Mouse (Mus musculus): Measurements from ENCODE around the gene Dnaja3.

The Dnaja3 gene

DNA sequence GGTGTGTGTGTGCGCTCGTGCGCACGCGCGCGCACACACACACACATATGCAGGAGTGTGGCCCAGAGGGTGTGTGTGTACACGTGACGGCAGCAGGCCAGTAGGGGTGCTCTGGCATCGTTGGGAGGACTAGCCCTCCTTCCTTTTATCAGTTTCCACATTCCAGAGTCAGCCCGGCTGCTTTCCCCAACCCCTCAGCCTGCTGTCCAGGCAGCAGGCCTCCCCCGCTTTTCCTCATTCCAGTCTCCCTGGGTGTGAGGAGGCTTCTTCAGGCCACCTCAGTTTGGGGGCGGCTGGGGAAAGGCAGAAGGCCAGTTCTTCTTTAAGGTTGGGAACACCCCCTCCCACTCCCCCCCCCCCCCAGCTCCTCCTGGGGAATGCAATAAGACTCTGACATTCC is 2.4 kb downstream of the Dnaja3 start:
- DNase-seq (ENCODE audit: inconsistent ontology term), result peak; percentile 90

DNA sequence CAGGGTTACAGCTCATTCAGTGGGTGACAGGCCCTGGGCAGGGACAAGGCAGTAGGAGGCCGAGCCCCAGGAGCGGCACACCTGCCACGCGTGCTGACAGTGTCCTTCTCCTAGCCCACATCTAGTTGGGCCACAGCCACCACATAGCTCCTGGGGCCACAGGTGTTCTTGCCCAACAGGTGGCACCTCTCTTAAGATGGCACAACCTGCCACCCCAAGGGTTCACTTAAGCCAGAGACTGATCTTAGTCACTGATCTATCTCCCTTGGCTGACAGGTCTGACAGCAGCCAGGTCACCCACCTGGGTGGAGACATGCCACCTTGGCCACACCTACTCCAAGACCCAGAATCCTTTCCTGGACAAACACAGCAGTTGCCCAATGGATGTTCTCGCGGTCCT is 3.1 kb downstream of the Dnaja3 start:
- no peak for DNase-seq (ENCODE audit: inconsistent ontology term)

DNA sequence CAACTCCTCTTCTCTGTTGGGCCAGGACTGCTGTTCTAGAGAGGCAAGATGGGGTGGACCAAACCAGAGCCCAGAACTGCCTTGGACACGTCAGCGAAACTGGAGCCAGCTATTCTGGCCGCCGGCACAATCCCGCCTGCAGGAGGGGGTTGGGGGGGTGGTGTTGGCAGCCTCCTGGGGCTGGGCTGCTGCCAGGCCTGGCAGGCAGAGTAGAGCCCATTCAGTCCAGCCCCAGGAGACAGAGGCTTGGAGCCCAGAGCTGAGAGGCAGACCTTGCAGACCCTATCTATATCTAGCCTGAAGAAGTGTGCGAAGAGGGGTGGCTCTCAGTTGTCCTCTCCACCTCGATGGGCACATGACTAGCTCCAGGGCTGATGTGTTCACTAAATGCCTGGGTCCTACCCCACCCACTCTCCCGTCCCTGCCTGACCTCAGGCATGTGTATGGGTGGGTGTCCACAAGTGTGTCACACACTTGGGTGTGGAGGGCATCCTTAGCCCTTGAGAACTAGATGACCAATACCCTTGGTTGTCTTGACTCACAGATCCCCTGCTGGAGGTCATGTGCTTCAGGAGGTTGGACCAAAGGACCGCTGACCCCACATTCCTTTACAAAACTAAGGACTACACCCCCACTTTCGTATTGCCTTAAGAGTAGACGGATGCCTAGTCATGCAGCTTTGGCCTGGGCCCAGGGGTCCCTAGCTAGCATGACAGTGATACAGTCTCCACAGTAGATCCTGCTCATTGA is 4.1 kb downstream of the Dnaja3 start:
- DNase-seq (ENCODE audit: inconsistent ontology term), result peak; percentile 96

DNA sequence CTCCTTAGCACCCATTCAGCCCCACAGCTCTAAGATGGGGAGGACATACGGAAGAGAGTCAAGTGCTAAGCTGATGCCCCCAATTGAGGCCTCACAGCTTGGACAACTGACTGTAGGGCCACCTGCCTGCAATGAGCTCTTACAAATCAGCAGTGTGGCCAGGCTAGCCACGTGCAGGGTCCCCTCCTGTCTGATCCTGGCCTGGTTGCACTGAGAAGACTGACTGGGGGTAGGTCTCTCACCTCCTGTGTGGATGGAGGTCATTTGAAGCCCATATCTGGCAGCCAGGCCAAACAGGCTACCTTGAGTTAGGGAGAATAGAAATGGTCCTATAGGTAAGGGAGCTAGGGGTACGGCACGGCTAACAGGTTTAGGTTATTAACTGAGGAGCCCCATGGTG is 6.1 kb downstream of the Dnaja3 start:
- DNase-seq (ENCODE audit: inconsistent ontology term), result no peak

DNA sequence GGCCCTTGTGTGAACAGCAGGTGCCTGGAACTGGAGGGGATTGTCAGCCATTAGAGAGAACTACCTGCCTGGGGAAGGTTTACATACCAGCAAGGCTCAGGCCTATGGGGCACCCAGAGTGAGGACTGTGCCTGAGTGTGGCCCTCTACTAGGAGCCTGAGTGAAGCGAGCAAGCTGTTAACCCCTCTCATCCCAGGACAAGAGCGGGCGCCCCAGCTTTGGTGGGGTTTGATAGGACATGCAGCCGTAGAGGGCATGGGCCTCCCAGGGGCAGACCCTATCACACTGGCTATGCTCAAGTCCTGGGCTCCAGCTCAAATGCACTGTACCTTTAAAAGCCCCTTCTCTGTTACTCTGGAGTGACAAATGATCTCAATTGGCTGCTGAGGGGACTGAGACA is 7.0 kb downstream of the Dnaja3 start:
- DNase-seq (ENCODE audit: inconsistent ontology term), result no peak

DNA sequence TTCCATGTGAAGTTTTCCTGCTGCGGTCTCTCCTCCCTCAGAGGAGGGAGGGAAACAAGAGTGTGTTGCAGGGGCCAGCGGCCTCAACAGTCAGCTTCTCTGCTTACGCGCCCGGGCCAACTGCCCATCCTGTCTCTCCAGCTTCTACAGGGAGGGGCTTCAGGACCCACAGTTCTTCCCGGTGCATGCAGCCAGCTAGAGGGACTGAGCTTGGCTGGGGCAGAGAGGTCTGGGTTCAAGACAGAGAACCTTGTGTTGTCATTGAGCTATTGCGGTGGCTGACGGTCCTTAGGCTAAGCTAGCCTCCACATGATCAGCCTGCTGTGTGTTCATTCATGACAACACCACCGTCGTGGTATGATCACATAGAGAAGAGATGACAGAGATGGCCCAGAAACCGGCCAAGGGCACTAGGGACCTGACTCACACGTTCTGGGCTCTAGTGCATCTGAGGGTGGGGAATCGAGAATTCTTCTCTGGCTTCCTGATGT is 7.9 kb downstream of the Dnaja3 start:
- peak; percentile 84 for DNase-seq (ENCODE audit: inconsistent ontology term)

DNA sequence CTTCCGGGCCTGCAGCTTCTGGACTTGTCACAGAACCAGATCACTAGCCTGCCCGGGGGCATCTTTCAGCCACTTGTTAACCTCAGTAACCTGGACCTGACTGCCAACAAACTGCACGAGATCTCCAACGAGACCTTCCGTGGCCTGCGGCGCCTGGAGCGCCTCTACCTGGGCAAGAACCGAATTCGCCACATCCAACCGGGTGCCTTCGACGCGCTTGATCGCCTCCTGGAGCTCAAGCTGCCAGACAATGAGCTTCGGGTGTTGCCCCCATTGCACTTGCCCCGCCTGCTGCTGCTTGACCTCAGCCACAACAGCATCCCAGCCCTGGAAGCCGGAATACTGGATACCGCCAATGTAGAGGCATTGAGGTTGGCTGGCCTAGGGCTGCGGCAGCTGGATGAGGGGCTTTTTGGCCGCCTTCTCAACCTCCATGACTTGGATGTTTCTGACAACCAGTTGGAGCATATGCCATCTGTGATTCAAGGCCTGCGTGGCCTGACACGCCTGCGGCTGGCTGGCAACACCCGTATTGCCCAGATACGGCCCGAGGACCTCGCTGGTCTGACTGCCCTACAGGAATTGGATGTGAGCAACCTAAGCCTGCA is 8.7 kb downstream of the Dnaja3 start:
- no peak for DNase-seq (ENCODE audit: inconsistent ontology term)

DNA sequence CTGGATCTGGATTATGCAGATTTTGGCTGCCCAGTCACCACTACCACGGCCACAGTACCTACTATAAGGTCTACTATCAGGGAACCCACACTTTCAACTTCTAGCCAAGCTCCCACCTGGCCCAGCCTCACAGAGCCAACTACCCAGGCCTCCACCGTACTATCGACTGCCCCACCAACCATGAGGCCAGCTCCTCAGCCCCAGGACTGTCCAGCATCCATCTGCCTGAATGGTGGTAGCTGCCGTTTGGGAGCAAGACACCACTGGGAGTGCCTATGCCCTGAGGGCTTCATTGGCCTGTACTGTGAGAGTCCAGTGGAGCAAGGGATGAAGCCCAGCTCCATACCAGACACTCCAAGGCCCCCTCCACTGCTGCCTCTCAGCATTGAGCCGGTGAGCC is 9.4 kb downstream of the Dnaja3 start:
- no peak for DNase-seq (ENCODE audit: inconsistent ontology term)

DNA sequence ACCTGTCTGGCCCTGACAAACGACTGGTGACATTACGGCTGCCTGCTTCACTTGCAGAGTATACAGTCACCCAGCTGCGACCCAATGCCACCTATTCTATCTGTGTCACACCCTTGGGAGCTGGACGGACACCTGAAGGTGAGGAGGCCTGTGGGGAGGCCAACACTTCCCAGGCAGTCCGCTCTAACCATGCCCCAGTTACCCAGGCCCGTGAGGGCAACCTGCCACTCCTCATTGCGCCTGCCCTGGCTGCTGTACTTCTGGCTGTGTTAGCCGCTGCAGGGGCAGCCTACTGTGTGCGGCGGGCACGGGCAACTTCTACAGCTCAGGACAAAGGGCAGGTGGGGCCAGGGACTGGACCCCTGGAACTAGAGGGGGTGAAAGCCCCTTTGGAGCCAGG is 9.9 kb downstream of the Dnaja3 start:
- DNase-seq (ENCODE audit: inconsistent ontology term), result no peak

DNA sequence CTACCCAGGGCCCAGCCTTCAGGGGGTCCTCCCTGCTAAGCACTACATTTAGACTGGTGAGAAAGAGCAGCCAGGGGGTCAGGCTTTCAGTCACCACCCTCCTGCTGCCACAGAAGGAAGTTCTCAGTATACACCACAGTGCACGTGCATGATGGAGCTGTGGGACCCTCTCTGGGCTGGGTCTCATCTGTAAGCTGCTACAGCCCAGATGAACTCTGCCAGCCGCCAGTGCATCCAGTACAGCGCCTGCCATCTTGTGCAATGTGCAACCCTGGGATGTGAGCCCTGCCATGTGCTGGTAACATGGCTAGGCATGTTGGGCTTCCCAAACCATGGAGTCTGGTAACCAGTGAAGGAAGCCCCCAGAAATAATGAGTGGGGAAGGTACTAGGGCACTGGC is 10.4 kb downstream of the Dnaja3 start:
- no peak for DNase-seq (ENCODE audit: inconsistent ontology term)

DNA sequence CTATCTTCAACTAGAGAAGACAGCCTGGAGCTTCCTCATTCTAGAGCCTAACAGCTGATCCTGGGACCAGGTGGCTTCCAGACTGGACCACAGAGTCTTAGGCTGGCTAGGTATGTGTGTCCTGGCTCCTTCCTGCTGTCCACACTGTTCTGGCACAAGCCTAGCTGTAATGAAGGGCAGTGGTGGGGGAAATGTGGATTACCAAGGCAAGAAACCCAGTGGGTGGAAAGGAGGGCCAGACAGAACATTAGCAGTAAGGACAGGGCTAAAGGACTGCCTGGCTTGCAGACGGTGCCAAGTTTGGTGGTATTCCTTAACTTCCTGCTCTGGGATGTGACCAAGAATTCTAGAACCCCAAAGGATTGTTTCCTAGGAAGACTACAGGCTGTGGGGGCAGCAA is 11.3 kb downstream of the Dnaja3 start:
- DNase-seq (ENCODE audit: inconsistent ontology term), result peak; percentile 4

DNA sequence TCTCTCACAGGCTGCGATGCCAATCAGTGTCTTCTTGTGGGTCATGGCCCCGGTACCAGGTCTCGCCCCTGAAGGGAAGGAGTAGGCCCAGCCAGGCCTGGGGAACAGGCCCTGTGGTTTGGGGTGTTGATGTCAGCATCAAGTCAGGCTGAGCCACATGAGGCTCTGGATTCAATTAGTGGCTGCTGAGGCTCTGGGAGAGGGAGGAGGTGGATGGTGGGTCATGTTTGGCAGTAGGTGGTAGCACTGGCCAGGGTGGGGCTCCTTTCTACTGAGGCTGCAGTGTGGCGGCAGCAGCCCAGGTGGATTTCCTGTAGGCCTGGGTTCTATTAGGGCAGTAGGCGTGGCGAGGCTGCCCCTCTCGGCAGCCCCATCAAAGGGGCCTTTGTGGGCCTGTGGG is 11.8 kb downstream of the Dnaja3 start:
- peak; percentile 32 for DNase-seq (ENCODE audit: inconsistent ontology term)

DNA sequence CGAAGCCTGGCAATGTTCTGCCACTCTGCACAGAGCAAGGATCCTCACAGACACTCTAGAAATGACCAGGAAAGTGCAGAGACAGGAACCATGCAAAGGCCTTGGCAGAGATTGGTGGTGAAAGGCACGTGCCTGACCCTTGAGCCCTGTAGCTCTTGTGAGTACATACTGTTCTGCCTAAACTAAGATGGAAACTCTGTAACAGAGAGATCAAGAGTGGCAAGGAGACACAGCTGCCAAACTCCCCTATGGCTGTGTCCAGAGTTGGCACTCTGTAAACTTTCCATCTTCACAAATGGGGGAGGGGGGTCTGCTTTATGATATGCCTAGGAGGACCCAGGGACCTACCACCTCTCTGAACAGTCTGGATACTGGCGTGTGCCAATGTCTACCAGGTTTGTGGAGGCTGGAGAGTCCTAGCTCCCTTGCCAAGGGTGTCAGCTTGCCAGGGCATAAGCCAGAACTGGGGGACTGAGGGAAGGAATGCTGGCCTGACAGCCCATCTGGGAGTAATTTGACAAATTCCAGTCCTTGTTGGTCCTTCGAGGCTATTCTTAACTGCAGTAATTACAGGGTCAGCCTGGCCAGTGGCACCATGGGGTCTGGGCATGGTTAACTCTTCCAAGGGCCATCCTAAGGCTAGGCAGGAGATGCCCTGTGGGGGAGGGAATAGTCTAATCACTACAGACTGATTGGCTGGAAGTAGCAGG is 13.1 kb downstream of the Dnaja3 start:
- DNase-seq (ENCODE audit: inconsistent ontology term), result peak; percentile 85

DNA sequence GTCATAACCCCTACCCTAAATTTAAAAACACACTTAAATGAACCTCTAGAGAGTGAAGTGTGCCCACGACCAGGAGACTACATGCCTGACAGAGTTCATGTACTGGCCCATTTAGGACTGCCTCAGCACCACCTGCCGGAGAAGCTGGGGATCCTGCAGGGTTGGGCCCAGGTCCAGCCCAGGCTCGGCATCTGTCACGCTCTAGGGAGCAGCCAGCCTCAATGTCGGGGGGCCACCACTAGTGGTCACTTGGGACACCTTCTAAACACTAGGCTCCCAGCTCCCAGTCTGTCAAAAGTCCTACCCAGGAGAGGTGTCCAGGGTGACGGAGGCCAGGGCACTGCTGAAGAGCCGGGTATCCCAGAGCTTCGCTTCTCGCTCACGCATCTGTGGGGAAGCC is 14.9 kb downstream of the Dnaja3 start:
- DNase-seq (ENCODE audit: inconsistent ontology term), result peak; percentile 46

DNA sequence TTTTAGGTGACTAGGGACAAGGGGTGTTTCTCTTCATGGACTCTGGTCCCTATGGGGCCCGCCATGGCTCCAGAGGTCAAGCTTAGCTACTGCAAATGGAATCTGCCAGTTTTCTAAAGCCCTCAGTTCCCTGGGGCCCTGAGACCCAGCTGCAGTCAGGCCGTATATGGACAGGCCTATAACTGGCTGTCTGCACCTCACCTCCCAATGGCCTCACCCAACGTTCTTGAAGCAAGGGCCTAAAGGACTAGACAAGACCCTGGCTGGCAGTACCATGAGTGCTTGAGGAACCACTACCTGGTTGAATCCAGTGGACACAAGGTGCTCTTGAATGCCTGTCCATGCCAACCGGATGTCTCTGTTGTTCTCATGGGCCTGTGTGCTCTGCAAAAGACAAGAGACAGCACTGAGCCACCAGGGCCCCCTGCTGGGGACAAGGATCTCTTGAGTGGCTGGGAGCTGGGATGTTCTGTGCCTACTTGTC is 15.5 kb downstream of the Dnaja3 start:
- peak; percentile 33 for DNase-seq (ENCODE audit: inconsistent ontology term)

DNA sequence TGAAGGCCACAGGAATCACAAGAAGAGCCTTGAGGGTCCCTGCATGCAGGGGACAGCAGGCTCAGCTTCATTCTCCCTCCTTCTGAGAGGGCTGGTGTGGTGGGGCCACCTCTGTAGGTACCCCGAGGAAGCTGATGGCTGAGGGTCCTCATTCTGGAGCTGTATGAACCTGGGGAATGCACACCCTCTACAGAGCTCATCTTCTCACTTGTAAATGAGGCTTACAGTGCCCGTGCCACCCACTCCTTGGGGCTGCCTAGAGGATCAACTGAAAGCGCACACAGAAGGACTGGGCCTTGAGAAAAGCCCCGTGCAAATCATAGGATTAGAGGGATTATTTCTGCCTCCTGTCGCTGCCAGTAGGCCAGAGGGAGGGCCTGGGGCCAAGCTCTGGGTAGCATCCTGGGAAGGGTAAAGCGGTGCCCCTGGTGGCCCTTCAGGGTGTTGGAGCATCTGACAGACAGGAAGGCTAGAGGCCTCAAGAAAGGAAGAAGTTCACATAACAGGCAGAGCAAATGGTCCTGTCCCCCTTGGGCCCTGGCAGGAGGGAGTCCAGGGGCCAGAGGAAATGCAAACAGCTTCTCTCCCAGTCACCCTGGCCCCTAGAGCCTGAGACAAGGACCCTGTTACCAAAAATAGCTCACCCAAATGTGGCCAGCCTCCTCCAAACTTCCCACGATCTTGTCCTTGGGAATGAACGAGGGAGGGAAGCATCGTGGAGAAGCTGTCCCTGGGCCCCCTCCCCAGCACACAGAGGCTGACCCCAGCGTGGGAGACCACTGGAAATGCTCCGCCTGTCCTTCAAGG is 16.2 kb downstream of the Dnaja3 start:
- DNase-seq (ENCODE audit: inconsistent ontology term), result peak; percentile 48

DNA sequence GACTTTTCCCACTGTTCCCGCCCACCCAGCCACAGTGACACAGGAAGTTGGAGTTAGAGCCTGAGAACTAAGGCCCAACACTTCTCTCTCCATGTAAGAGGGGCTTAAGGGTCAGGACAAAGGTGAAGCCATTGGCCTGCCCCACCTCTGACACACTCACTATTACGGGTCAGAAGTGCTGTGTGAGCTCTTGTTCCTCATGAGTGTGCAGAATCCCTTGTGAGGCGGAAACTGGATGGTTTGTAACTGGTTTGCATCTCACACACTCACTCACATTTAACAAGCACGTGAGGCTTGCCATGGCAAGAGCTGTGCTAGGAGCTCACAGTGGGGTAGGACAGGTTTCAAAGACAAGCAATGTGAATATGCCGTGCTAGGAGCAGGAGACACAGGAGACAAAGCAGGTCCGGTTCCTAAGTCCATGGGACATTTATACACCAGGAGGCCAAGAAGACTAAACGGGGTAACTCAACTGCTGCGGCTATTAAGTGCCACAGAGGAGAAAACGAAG is 16.8 kb downstream of the Dnaja3 start:
- no peak for DNase-seq (ENCODE audit: inconsistent ontology term)

DNA sequence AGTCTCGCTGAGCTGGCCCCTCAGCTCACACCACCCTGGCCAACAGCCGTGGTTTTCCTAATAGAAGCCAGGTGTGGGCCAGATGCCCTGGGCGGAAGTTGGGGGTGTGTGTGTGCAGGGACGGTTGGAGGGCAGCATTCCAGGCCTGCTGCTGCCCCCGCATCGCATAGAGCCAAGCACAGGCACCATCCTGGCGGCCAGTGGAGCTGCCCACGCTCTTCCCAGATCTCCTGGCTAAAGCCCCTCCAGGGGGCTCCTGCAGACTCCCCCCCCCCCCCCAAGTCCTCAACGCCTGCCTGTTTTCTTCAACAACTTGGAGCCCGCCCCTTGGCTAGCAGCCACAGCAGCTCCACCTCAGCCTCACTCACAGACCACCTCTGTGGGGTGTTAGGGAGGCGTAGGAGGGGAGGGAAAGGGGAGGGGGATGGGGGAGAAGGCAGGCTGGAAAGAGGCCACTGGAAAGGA is 19.0 kb downstream of the Dnaja3 start:
- DNase-seq (ENCODE audit: inconsistent ontology term), result peak; percentile 79

DNA sequence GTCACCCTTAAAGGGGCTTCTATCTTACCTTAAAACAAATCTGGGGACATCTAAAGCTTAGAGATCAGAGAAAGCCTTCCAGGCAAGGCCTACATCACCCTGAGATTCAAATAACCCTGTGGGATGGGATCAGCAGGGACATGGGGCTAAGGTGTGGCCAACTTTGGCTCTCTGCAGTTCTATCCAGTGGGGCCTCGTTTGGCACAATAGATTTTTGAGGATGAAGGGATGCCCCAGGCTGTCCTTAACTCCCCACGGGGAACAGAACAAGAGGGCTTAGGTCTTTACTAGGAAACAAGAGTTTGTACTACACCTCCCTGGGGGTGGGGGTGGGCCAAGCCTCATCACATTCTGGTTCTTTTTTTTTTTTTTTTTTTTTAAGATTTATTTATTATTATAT is 19.5 kb downstream of the Dnaja3 start:
- no peak for DNase-seq (ENCODE audit: inconsistent ontology term)

DNA sequence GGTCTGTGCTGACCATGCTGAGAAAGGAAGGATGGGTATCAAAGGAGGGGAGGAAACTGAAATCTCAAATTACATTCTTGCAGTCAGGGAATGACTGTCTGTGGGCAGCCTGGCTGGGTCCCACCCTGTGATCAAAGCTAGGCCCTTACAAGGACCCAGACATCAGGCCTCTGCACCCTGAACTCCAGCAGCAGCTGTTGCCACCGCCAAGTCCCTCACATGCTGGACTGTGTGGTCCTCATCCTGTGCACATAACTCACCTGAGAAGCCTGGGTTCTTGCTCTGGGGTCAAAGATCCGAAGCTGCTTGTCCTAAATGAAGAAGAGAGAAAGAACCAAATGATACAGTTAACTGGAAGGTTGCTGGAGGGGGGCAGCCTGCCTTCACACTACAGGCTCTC is 21.8 kb downstream of the Dnaja3 start:
- DNase-seq (ENCODE audit: inconsistent ontology term), result no peak

DNA sequence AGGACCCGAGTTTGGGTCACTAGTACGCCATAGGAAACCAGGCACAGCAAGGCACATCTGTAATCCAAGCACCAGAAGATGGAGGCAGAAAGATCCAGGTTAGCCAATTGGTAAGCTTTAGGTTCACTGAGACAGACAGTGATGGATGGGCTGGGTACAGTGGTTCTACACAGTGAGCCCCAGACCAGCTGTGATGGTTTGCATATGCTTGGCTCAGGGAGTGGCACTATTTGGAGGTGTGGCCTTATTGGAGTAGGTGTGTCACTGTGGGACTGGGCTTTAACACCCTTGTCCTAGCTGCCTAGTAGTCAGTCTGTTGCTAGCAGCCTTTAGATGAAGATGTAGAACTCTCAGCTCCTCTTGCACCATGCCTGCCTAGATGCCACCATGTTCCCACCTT is 24.0 kb downstream of the Dnaja3 start:
- no peak for DNase-seq (ENCODE audit: inconsistent ontology term)

DNA sequence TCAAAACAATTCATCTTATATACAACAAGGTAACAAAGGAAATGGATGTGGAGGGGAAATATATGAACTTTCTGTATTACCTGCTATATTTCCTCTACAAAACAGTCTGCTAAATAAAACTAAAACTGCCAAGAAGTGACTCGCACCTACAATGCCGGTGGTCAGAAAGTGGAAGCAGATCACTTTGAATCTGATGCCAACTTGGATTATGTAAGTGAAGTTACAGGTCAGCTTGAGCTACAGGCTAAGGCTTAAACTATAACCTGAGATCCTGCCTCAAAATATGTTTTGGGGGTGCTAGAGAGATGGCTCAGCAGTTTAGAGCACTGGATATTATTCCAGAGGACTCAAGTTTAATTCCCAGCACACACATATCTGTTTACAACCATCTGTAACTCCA is 25.9 kb downstream of the Dnaja3 start:
- DNase-seq (ENCODE audit: inconsistent ontology term), result no peak

Data from Muller cell, postnatal 12 days (primary cell).